Mouse (Mus musculus): ENCODE measurements around the gene Cacnb2.

DNA sequence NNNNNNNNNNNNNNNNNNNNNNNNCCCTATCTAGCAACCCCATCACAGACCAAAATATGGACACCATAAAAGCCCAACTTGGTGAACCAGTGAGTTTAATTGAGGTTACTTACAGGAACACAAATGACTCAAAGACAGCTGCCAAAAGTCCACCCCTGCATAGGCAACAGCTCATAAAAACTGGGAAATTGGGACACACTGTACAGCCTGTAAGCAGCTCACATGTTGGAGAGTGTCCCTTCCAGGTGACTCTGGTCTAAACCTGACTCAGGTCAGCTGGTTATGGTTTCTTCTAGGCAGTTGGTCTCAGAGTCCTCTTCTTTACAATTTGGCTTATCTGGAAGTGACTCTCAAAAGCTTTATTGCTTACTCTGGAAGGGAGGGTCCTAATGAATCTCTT, 212.1 kb downstream of the Cacnb2 start:
- TF ChIP-seq EP300 (IDR thresholded peaks at IDR 0.05; ENCODE audit: insufficient read depth, low read depth, low read length) (no peak), POLR2A (IDR thresholded peaks at IDR 0.05; ENCODE audit: insufficient read depth, low read depth, low read length) (no peak)
